Mouse (Mus musculus): ENCODE results near the gene Ifi206. TPM values are rescaled to one million over a fixed set of nuclear protein-coding genes. Genes with fewer than 3 reads are reported as not detected.

Gene Ifi206
- polyA plus RNA-seq, 1 experiment from 2014 or later: 0.21 TPM

Small RNA genes within 50 kb of the gene (microRNA-seq; reads per million reads assigned to microRNA genes)
- gene Gm44481: not detected

Other genes with a start within 250 kb of the Ifi206 start
- not detected in 2 replicates for gene Olfr418, start 225.0 kb downstream of the Ifi206 start, polyA plus RNA-seq (2015; fragmentation: Nextera tagmentation; extraction: Ambion mirVana)
- not detected in 2 replicates for gene Mptx2, start 213.3 kb downstream of the Ifi206 start, polyA plus RNA-seq (2015; fragmentation: Nextera tagmentation; extraction: Ambion mirVana)
- 0.64 and 1.2 TPM in 2 replicates for gene Ackr1, start 157.3 kb downstream of the Ifi206 start, polyA plus RNA-seq (2015; fragmentation: Nextera tagmentation; extraction: Ambion mirVana)
- 0.84 and 1.7 TPM in 2 replicates for gene Aim2, start 140.2 kb downstream of the Ifi206 start, polyA plus RNA-seq (2015; fragmentation: Nextera tagmentation; extraction: Ambion mirVana)
- 1.1 TPM in 2 replicates for gene Cadm3, start 123.3 kb downstream of the Ifi206 start, polyA plus RNA-seq (2015; fragmentation: Nextera tagmentation; extraction: Ambion mirVana)
- 0.04 TPM in 1 of 2 replicates, not detected in the other for gene Ifi214, start 44.9 kb upstream of the Ifi206 start, polyA plus RNA-seq (2015; fragmentation: Nextera tagmentation; extraction: Ambion mirVana)
- gene Ifi213, start 108.2 kb upstream of the Ifi206 start, polyA plus RNA-seq (2015; fragmentation: Nextera tagmentation; extraction: Ambion mirVana): 0.06 and 0.10 TPM in 2 replicates
- gene Ifi209, start 139.9 kb upstream of the Ifi206 start, polyA plus RNA-seq (2015; fragmentation: Nextera tagmentation; extraction: Ambion mirVana): 0.19 and 0.44 TPM in 2 replicates
- gene Ifi208, start 182.6 kb upstream of the Ifi206 start, polyA plus RNA-seq (2015; fragmentation: Nextera tagmentation; extraction: Ambion mirVana): 0.09 TPM in 1 of 2 replicates, not detected in the other